Mouse (Mus musculus): Measurements from ENCODE around the gene Mettl21e.
"Not testable (repeated sequence)": the region's sequence is repeated elsewhere in the genome, so short reads cannot be mapped to it uniquely, and the experiment has no call there.

Gene Mettl21e

DNA sequence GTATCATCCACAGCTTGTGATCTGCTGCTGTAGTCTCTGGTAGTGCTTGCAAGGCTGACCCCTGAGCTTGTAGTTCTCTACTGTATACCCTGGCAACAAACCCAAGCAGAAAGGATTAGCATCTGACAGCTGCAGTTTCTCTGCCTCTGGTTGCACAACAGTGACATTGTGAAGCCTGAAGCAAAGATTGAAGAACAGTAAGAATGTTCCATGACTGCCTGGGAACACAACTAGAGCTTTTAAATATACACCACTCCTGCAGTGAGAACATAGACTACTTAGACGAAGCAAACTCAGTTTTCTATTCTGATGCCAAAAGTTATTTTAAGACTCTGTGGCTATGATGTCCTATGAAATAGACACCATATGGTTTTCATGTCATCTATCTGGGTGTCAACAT, at the start of gene Mettl21e:
Gene Mettl21e (minus strand): TSS at position 86 of the 400 bp plus-strand sequence.
- peak in 1 of 2 experiments; percentile 10 for DNase-seq (ENCODE audit: low spot score in 2 of 2)

- not testable (repeated sequence) for DNase-seq (ENCODE audit: low spot score in 2 of 2)
Measured at GRCm38 (mm10) chr1:44240440-44240839, 21.7 kb upstream of the Mettl21e start.

DNA sequence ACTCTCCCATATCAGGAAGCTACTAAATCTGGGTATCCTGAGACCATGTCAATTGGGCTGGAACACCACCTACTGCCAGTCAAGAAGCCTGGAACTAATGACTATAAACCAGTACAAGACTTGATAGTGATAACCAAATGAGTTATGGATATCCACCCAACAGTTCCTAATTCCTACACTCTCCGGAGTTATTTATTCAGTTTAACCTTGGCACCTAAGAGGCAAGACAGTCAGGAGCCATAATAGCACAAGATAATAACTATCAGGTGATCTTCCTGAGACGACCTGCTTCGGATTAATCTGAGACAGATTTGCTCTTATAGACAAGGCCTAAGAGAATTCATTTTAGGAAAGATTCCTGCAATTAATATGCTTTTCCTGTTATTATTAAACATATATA, 21.2 kb upstream of the Mettl21e start:
- no peak for DNase-seq (ENCODE audit: low spot score in 2 of 2)

- no peak for DNase-seq (ENCODE audit: low spot score in 2 of 2)
Measured at GRCm38 (mm10) chr1:44237305-44237704, 18.5 kb upstream of the Mettl21e start.

GRCm38 (mm10) chr1:44235311-44235710, 16.6 kb upstream of the Mettl21e start:
- no peak for DNase-seq (ENCODE audit: low spot score in 2 of 2)

- DNase-seq (ENCODE audit: low spot score in 2 of 2): not testable (repeated sequence)
Measured at GRCm38 (mm10) chr1:44234531-44234930, 15.8 kb upstream of the Mettl21e start.

GRCm38 (mm10) chr1:44229044-44229443, 10.3 kb upstream of the Mettl21e start:
- peak; percentile 27 to 65 for DNase-seq (ENCODE audit: low spot score in 2 of 2)

DNA sequence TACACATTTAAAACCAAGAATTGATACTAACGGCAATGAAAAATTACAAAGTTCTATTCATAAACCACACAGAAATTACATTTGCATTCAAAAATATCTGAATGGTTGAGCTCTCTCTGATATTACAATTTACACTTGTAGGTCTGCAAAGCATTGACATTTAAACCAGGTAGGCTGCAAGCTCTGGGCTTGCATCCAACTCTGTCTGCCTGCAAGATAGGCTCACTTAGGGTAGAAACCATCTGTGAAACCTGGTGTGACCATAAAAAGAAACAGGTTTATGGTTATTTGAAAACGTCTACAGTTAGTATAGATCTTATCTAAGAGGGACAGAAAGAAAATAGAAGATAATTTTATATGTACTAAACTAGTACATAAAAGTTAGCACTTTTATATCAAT, 1.6 kb downstream of the Mettl21e start:
- peak in 1 of 2 experiments; percentile 37 for DNase-seq (ENCODE audit: low spot score in 2 of 2)

GRCm38 (mm10) chr1:44216352-44217116, 2.2 kb downstream of the Mettl21e start:
- no peak for DNase-seq (ENCODE audit: low spot score in 2 of 2)

DNA sequence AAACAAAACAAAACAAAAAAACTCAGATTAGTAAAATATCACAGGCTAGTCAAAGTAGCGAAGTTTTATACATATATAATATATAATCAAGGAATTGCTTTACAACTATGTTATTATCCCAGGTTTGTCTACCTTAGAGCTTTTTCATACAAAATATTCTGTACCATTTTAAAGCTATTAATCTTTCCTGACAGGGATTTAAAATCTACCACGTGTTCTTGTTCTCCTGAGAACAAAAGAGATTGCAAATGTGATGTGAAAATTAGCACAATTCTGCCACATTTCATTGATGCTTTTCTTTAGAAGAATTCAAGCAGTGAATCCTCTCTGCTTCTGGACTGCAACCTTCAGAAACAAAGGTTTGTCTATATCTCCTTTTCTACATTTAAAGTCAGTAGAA, 4.3 kb downstream of the Mettl21e start:
- no peak for DNase-seq (ENCODE audit: low spot score in 2 of 2)

DNA sequence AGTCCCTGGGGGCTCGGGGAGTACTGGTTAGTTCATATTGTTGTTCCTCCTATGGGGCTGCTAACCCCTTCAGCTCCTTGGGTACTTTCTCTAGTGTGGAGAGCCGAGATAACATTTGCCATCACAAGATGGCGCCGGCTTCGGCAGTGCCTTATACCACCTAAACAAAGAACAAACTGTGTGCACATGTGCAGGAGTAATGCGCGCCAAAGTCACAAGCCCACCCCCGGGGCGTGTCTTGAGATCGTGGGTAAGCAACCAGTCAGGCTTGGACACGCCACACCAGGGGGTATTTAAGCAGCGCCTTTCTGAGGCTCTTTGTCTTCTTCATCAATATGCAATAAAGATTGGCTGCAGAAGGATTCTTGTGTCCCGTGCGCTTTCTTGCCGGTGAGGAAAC, 15.9 kb downstream of the Mettl21e start:
- DNase-seq (ENCODE audit: low spot score in 2 of 2): no peak

- DNase-seq (ENCODE audit: low spot score in 2 of 2): peak; percentile 57 to 74
Measured at GRCm38 (mm10) chr1:44198273-44199171, 20.2 kb downstream of the Mettl21e start.

DNA sequence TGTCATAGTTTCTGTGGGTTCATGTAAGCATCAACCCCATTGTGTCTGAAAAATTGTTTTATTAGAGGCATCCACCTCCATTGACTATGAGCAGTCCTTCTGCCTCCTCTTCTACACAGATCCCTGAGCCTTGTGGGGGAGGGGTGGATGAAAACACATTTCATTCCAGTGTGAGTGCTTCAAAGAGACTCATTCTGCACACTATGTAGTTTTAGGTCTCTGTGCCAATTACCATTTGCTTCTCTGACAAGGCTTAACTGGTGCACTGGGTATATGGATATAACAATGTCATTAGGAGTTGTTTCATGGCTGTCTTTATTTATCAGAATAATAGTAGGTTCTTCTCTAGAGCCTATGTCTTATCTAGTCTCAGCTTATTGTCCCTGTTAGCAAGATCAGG, 32.4 kb downstream of the Mettl21e start:
- DNase-seq (ENCODE audit: low spot score in 2 of 2): no peak

GRCm38 (mm10) chr1:44178086-44178485, 40.7 kb downstream of the Mettl21e start:
- no peak for DNase-seq (ENCODE audit: low spot score in 2 of 2)

DNA sequence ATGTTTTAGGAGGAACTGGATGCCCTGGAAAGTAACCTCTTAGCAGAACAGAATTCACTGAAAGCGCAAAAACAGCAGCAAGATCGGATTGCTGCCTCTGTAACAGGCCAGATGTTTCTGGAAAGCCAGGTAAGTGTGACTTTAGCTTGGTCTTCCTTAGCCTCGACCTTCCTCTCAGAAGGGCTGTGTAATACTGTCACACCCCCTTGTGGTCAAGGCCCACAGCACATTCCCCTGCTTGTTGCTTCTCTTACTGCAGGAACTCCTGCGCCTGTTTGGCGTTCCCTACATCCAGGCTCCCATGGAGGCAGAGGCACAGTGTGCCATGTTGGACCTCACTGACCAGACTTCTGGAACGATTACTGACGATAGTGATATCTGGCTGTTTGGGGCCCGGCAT, 44.9 kb downstream of the Mettl21e start:
- DNase-seq (ENCODE audit: low spot score in 2 of 2): no peak

DNA sequence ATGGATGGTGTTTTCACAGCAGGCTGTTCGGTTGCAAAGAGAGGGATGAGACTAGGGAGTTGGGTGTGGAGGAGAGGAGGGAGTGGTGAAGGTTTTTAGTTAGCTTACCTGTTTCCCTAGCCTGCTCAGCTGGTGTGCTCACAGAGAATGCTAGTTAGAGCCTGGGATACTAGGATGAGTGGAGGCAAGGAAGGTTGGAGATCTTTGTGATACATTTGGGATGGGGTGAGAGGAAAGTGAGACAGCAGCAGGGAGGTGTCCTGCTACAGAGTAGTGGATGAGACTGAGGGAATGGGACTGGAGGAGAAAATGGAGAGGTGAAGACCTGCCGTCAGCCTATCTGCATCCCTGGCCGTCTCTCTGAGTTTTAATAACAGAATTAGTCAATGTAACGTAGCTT, 46.1 kb downstream of the Mettl21e start:
- no peak for DNase-seq (ENCODE audit: low spot score in 2 of 2)

GRCm38 (mm10) chr1:44167859-44168383, 50.8 kb downstream of the Mettl21e start:
- no peak for DNase-seq (ENCODE audit: low spot score in 2 of 2)

DNA sequence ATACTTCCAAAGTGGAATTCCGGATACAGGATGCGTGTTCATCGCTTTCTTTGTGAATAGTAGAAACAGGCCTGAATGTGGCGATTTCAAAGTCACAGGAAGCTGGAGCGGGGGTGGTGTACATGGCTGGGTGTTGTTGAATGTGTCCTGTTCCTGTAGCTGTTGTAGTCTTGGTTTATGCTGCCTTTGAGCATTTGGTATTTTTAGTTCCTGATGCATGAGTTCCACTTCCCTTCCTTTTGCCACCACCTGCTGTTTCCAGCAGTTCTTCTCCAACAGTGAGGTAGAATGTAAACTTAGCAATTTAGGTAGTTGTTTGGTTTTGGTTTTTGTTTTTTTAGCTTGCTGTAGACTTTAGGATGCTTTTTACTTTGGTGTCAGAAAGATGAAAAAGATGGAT, 56.4 kb downstream of the Mettl21e start:
- DNase-seq (ENCODE audit: low spot score in 2 of 2): no peak

- no peak for DNase-seq (ENCODE audit: low spot score in 2 of 2)
Measured at GRCm38 (mm10) chr1:44161818-44162217, 56.9 kb downstream of the Mettl21e start.

DNA sequence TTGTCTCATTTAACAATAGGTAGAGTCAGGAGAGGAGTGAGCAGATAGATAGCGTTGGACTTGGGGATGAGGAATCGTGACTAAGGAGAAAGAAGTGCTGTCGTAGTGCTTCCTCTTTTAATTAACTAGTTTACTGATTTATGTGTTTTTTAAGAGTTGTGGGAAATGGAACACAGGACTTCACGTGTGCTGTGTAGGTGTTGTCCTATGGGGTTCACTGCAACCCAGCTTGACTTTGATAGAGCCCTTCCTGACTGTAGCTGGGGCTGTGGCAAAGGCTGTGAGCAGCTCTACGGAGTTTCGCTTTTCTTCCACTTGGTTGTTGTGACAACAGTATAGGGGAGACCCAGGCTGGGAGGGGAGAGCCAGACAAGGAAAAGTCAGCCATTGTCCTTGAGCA, 60.4 kb downstream of the Mettl21e start:
- no peak for DNase-seq (ENCODE audit: low spot score in 2 of 2)

DNA sequence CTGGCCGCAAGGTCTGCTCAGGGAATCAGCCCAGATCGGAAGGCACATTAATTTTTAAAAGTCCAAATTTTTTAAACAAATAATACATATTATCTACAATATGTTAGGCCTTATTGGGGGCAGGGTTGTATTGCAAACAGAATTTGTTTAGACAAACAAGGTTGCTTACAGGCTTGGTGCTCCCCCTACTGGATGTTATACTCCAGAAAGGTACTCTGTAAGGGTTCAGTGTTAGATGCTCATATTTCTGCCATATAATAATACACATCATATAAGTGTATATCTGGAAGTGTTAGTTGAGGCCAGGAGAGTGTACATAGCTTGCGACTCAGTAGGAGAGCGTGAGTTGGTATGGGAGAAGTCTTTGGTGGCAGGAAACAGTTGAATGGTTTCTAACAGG, 63.5 kb downstream of the Mettl21e start:
- DNase-seq (ENCODE audit: low spot score in 2 of 2): no peak
